Mouse (Mus musculus) C2C12 (cell line): ENCODE measurements around the gene Slc35b2.

ENCODE experiments used
- CTCF ChIP-seq: IDR thresholded peaks from one replicate; pipeline ENCODE4 v1.5.1; 2011; ENCODE audit not compliant: control insufficient read depth, insufficient read depth, insufficient read length
- MAX ChIP-seq: IDR thresholded peaks from one replicate; pipeline ENCODE4 v1.6.1; 2011; ENCODE audit warnings: mild to moderate bottlenecking, control low read depth

DNA sequence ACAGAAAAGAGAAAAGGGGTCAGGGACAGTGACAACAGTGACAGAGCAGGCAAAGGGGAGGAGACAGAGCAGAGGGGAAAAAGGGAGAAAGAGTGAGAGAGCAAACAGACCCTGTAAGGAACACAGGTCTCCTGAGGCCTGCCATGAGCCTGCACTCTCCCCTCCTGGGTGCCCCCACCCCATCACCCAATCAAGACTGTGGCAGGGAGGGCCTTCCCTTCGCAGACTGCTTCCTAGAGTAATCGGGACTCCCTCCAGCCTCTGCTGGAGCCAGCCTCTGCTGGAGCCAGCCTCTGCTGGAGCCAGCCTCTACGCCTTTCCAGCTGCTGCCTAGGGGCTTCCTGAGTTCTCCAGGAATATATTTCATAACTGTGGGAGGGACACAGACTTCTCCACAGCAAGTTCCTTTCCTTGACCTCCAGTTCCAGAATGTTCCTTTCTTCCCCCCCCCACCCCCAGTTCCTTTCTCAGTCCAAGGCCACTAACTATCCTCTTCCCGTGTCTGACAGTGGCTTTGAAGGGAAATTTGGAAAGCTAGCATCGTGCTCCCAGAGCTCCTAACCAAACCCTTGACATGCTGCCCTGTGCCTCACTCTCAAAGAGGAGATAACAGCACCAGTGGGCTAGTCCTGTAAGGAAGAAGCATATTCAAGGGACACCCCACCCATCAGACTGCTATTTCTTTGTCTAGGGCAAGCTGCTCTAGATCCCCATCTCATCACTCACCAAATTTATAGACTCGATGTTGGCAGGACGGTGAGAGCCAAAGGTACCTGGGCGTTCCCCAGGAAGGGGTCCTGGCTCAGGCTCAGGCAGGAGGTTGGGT lies 29.1 kb downstream of the Slc35b2 start:
- TF ChIP-seq MAX, result no peak
- no peak for TF ChIP-seq CTCF
